Mouse (Mus musculus) embryonic facial prominence, embryonic 14.5 days (tissue): ENCODE results near the gene Epha10. TPM values are rescaled to one million over a fixed set of nuclear protein-coding genes. Genes with fewer than 3 reads are reported as not detected.

Experiments
- ATAC-seq: fragments of 200-750 bp; cut with Nextera tagmentation; 2 replicates; pipeline ENCODE4 v1.8.0; 2017; ENCODE audit warnings: low read depth, moderate number of reproducible peaks, moderate TSS enrichment
- DNase-seq: peaks from one replicate; pipeline ENCODE4 v3.0.0-alpha.2; 2015; ENCODE audit warnings: low spot score
- H3K27ac ChIP-seq: fragments of 300-500 bp; sonication (generic); replicated peaks from 2 replicates; pipeline ENCODE4 v1.5.1; 2014; ENCODE audit warnings: low read depth, mild to moderate bottlenecking, low read length, moderate library complexity
- H3K27me3 ChIP-seq: fragments of 300-500 bp; sonication (generic); replicated peaks from 2 replicates; pipeline ENCODE4 v1.6.1; 2014; ENCODE audit warnings: low read length; ENCODE audit not compliant: control insufficient read depth, insufficient read depth
- H3K36me3 ChIP-seq: fragments of 300-500 bp; sonication (generic); 2 replicates; pipeline ENCODE4 v1.6.1; 2014; ENCODE audit warnings: low read length, mixed read lengths; ENCODE audit not compliant: control insufficient read depth, insufficient read depth
- H3K4me1 ChIP-seq: fragments of 300-500 bp; sonication (generic); 2 replicates; pipeline ENCODE4 v1.6.1; 2014; ENCODE audit warnings: antibody characterized with exemption, low read length; ENCODE audit not compliant: control insufficient read depth, insufficient read depth
- H3K4me2 ChIP-seq: fragments of 300-500 bp; sonication (generic); 2 replicates; pipeline ENCODE4 v1.6.1; 2014; ENCODE audit warnings: low read depth, mild to moderate bottlenecking, low read length, moderate library complexity, mixed read lengths
- H3K4me3 ChIP-seq: fragments of 300-500 bp; sonication (generic); 2 replicates; pipeline ENCODE4 v1.5.1; 2014; ENCODE audit warnings: low read depth, mild to moderate bottlenecking, low read length
- H3K9ac ChIP-seq: fragments of 300-500 bp; sonication (generic); 2 replicates; pipeline ENCODE4 v1.6.1; 2014; ENCODE audit warnings: low read depth, mild to moderate bottlenecking, low read length, moderate library complexity, mixed read lengths
- H3K9me3 ChIP-seq: fragments of 300-500 bp; sonication (generic); 2 replicates; pipeline ENCODE4 v1.6.1; 2016; ENCODE audit warnings: low read length; ENCODE audit not compliant: control insufficient read depth
- WGBS: fragments of 180-500 bp; shearing (Covaris S2); extraction: QIAGEN DNeasy Blood & Tissue Kit; methylation state at CpG from one replicate; pipeline ENCODE4 v1.1.7; 2014; 5-methylcytosine and 5-hydroxymethylcytosine counted together
- polyA plus RNA-seq: library from polyadenylated mRNA; unstranded; fragments of >200 nt; fragmentation: Nextera tagmentation; extraction: Ambion mirVana; gene quantifications from 2 replicates; pipeline ENCODE4 v1.2.1, GENCODE M21; 2014

The Epha10 gene
- polyA plus RNA-seq, 1 experiment from 2014 or later: 0.58 TPM

- Histone ChIP-seq H3K4me2 (no peak overlapping the region), H3K4me1 (no peaks in the 10 kb centered on the region), H3K36me3 (no peaks in the 10 kb centered on the region), H3K9me3 (no peaks in the 10 kb centered on the region), H3K27me3 (no peaks in the 10 kb centered on the region), H3K9ac (no peak overlapping the region), H3K27ac (no peak overlapping the region), H3K4me3 (no peak overlapping the region)
- 75% methylated on average over 21 of the region's 21 CpGs for WGBS
- DNase-seq (peak; percentile 53), ATAC-seq (no peak)
These were observed 69.7 kb downstream of the Epha10 start for GRCm38 (mm10) chr4:124950181-124951035.

GRCm38 (mm10) chr4:124951036-124951433, 70.3 kb downstream of the Epha10 start:
- no peak overlapping the region for H3K27ac ChIP-seq
- H3K9ac ChIP-seq: no peak overlapping the region
- DNase-seq: peak; percentile 12
- H3K9me3 ChIP-seq: no peaks in the 10 kb centered on the region
- H3K4me2 ChIP-seq: no peak overlapping the region
- no peaks in the 10 kb centered on the region for H3K27me3 ChIP-seq
- ATAC-seq: no peak
- H3K36me3 ChIP-seq: no peaks in the 10 kb centered on the region
- H3K4me3 ChIP-seq: no peak overlapping the region
- H3K4me1 ChIP-seq: no peaks in the 10 kb centered on the region
- 53% methylated on average over 10 of the region's 10 CpGs for WGBS

GRCm38 (mm10) chr4:124953546-124953945, 72.8 kb downstream of the Epha10 start:
- H3K27ac ChIP-seq: no peak overlapping the region

GRCm38 (mm10) chr4:124957284-124957683, 76.6 kb downstream of the Epha10 start:
- no peak for ATAC-seq
- WGBS: 58% methylated on average over 2 of the region's 2 CpGs
- no peak overlapping the region for H3K4me3 ChIP-seq
- no peaks in the 10 kb centered on the region for H3K27me3 ChIP-seq
- H3K36me3 ChIP-seq: no peaks in the 10 kb centered on the region
- no peak overlapping the region for H3K9ac ChIP-seq
- no peak overlapping the region for H3K4me2 ChIP-seq
- 0 out of 2 replicates have a peak, but pooled peaks cover 3% of the 10 kb centered on the region for H3K4me1 ChIP-seq
- no peak for DNase-seq
- no peak overlapping the region for H3K27ac ChIP-seq
- H3K9me3 ChIP-seq: no peaks in the 10 kb centered on the region

More at GRCm38 (mm10) chr4:124953546-124953945, 72.8 kb downstream of the Epha10 start:
- 53% methylated on average over 4 of the region's 4 CpGs for WGBS
- Histone ChIP-seq H3K4me1 (no peaks in the 10 kb centered on the region), H3K27me3 (no peaks in the 10 kb centered on the region), H3K36me3 (no peaks in the 10 kb centered on the region), H3K9ac (no peak overlapping the region), H3K4me3 (no peak overlapping the region), H3K9me3 (no peaks in the 10 kb centered on the region), H3K4me2 (no peak overlapping the region)
- ATAC-seq (no peak), DNase-seq (peak; percentile 10)

GRCm38 (mm10) chr4:124959062-124959461, 78.4 kb downstream of the Epha10 start:
- H3K36me3 ChIP-seq: no peaks in the 10 kb centered on the region
- no peak overlapping the region for H3K4me2 ChIP-seq
- peaks cover 7% of the 10 kb centered on the region; the same call in 1 of the 2 replicates for H3K4me1 ChIP-seq
- DNase-seq: peak; percentile 16
- H3K27ac ChIP-seq: no peak overlapping the region
- no peaks in the 10 kb centered on the region for H3K27me3 ChIP-seq
- H3K4me3 ChIP-seq: no peak overlapping the region
- H3K9ac ChIP-seq: no peak overlapping the region
- 45% methylated on average over 11 of the region's 11 CpGs for WGBS
- H3K9me3 ChIP-seq: no peaks in the 10 kb centered on the region
- ATAC-seq: no peak

GRCm38 (mm10) chr4:124960940-124961339, 80.2 kb downstream of the Epha10 start:
- DNase-seq (no peak), ATAC-seq (no peak)
- WGBS: 80% methylated on average over 11 of the region's 11 CpGs
- Histone ChIP-seq H3K9me3 (no peaks in the 10 kb centered on the region), H3K4me2 (no peak overlapping the region), H3K4me3 (no peak overlapping the region), H3K36me3 (no peaks in the 10 kb centered on the region), H3K27ac (no peak overlapping the region), H3K27me3 (no peaks in the 10 kb centered on the region), H3K9ac (no peak overlapping the region), H3K4me1 (peaks cover 7% of the 10 kb centered on the region; the same call in 1 of the 2 replicates)

GRCm38 (mm10) chr4:124962576-124962975, 81.9 kb downstream of the Epha10 start:
- Histone ChIP-seq H3K9ac (no peak overlapping the region), H3K4me1 (peaks cover 7% of the 10 kb centered on the region; the same call in 1 of the 2 replicates), H3K4me2 (no peak overlapping the region), H3K4me3 (no peak overlapping the region), H3K27ac (no peak overlapping the region), H3K27me3 (no peaks in the 10 kb centered on the region; the same call in 1 of the 2 replicates), H3K36me3 (no peaks in the 10 kb centered on the region), H3K9me3 (no peaks in the 10 kb centered on the region)
- 26% methylated on average over 11 of the region's 11 CpGs for WGBS
- no peak for ATAC-seq
- no peak for DNase-seq

GRCm38 (mm10) chr4:124964912-124965599, 84.4 kb downstream of the Epha10 start:
- Histone ChIP-seq H3K9ac (no peak overlapping the region), H3K36me3 (no peaks in the 10 kb centered on the region), H3K4me2 (no peak overlapping the region), H3K4me3 (no peak overlapping the region), H3K27me3 (no peaks in the 10 kb centered on the region; the same call in 1 of the 2 replicates), H3K27ac (no peak overlapping the region), H3K9me3 (no peaks in the 10 kb centered on the region), H3K4me1 (peaks cover 22% of the 10 kb centered on the region)
- ATAC-seq (no peak; the same call in 1 of the 2 replicates), DNase-seq (no peak)
- 15% methylated on average over 6 of the region's 8 CpGs for WGBS
